Mouse (Mus musculus) left cerebral cortex, postnatal 36 days (tissue): Measurements from ENCODE around the gene Sirpa. TPM values are rescaled to one million over a fixed set of nuclear protein-coding genes. Genes with fewer than 3 reads are reported as not detected.

Source experiments
- DNase-seq, 2 experiments: peaks; one replicate each; pipeline ENCODE4 v3.0.0; 2021 to 2022; ENCODE audit warnings: low spot score in 2 of 2, mixed read lengths in 1 of 2
- intact Hi-C: fragments of 180-260 bp; cut with DNase I; formaldehyde crosslinking; loops from one replicate; pipeline ENCODE4 v1.15.1; 2025
- total RNA-seq, 2 experiments: library from RNA; stranded (reverse); gene quantifications; 2 replicates each; pipeline ENCODE4 v1.2.3; 2021

The Sirpa gene
- total RNA-seq = 100 to 1,000 TPM; 386 to 401 TPM

GRCm38 (mm10) chr2:129592459-129593140 lies at the start of gene Sirpa:
Gene Sirpa (plus strand): TSS chr2:129592835.
- intact Hi-C loops = loop anchor here (1.0 to 5.0 kb wide), 3 partner anchors 18 to 90 kb away; no protein-coding TSS in a partner anchor
- DNase-seq = peak; percentile 80 to 83

GRCm38 (mm10) chr2:129544448-129544847 lies 48.2 kb upstream of the Sirpa start:
- DNase-seq = no peak
- intact Hi-C loops = no loop called here

GRCm38 (mm10) chr2:129544919-129545318 lies 47.7 kb upstream of the Sirpa start:
- intact Hi-C loops = no loop called here
- DNase-seq = no peak

GRCm38 (mm10) chr2:129545596-129545995 lies 47.0 kb upstream of the Sirpa start:
- no peak for DNase-seq
- intact Hi-C loops = no loop called here

- intact Hi-C loops = no loop called here
- DNase-seq = no peak
These were observed 45.9 kb upstream of the Sirpa start for GRCm38 (mm10) chr2:129546772-129547171.

GRCm38 (mm10) chr2:129549537-129550135 lies 43.0 kb upstream of the Sirpa start:
- no peak for DNase-seq
- intact Hi-C loops = no loop called here

- intact Hi-C loops = no loop called here
- no peak for DNase-seq
These were observed 41.9 kb upstream of the Sirpa start for GRCm38 (mm10) chr2:129550781-129551180.

GRCm38 (mm10) chr2:129556081-129556480 lies 36.6 kb upstream of the Sirpa start:
- no peak for DNase-seq
- intact Hi-C loops = loop anchor here (5.0 kb wide), 1 partner anchor 36 kb away; the partner anchor contains the start of gene Sirpa

GRCm38 (mm10) chr2:129558008-129558874 lies 34.4 kb upstream of the Sirpa start:
- no peak for DNase-seq
- intact Hi-C loops = loop anchor here (5.0 kb wide), 1 partner anchor 34 kb away; the partner anchor contains the start of gene Sirpa

GRCm38 (mm10) chr2:129558875-129559219 lies 33.8 kb upstream of the Sirpa start:
- intact Hi-C loops = loop anchor here (5.0 kb wide), 1 partner anchor 33 kb away; the partner anchor contains the start of gene Sirpa
- no peak for DNase-seq

- peak in 1 of 2 experiments; percentile 30 for DNase-seq
- intact Hi-C loops = no loop called here
These were observed 30.8 kb upstream of the Sirpa start for GRCm38 (mm10) chr2:129561796-129562195.

GRCm38 (mm10) chr2:129563944-129564709 lies 28.5 kb upstream of the Sirpa start:
- intact Hi-C loops = no loop called here
- peak in 1 of 2 experiments; percentile 26 for DNase-seq

- intact Hi-C loops = no loop called here
- DNase-seq = peak in 1 of 2 experiments; percentile 35
These were observed 23.5 kb upstream of the Sirpa start for GRCm38 (mm10) chr2:129569120-129569519.

GRCm38 (mm10) chr2:129569556-129569955 lies 23.1 kb upstream of the Sirpa start:
- intact Hi-C loops = no loop called here
- no peak for DNase-seq

GRCm38 (mm10) chr2:129573701-129574273 lies 18.8 kb upstream of the Sirpa start:
- intact Hi-C loops = loop anchor here (1.0 kb wide), 1 partner anchor 20 kb away; no protein-coding TSS in a partner anchor
- DNase-seq = no peak

- DNase-seq = peak; percentile 76 to 83
- intact Hi-C loops = loop anchor here (1.0 kb wide), 1 partner anchor 19 kb away; no protein-coding TSS in a partner anchor
These were observed 18.1 kb upstream of the Sirpa start for GRCm38 (mm10) chr2:129574395-129575046.

- DNase-seq = no peak
- intact Hi-C loops = no loop called here
These were observed 17.5 kb upstream of the Sirpa start for GRCm38 (mm10) chr2:129575113-129575512.

GRCm38 (mm10) chr2:129576611-129577447 lies 15.8 kb upstream of the Sirpa start:
- intact Hi-C loops = no loop called here
- no peak for DNase-seq
